Mouse (Mus musculus): Measurements from ENCODE around the gene Prrg2. TPM values are rescaled to one million over a fixed set of nuclear protein-coding genes. Genes with fewer than 3 reads are reported as not detected.

Gene Prrg2
- total RNA-seq, 1 experiment = 11.4 TPM

- TF ChIP-seq ZNF384 (IDR thresholded peaks at IDR 0.05; ENCODE audit: low read depth, low read length) (no peak), HCFC1 (IDR thresholded peaks at IDR 0.05; ENCODE audit: borderline replicate concordance, insufficient read depth, low read length) (no peak), MAFK (IDR thresholded peaks at IDR 0.05; ENCODE audit: insufficient read depth, low read depth, low read length) (no peak), CHD2 (IDR thresholded peaks at IDR 0.05; ENCODE audit: low read depth, low read length) (no peak), ZC3H11A (IDR thresholded peaks at IDR 0.05; ENCODE audit: borderline replicate concordance, low read depth, low read length) (no peak)
- peak overlapping the region in 1 of 2 experiments; percentile 44; a peak in 1 of 4 replicates for H3K4me3 ChIP-seq (ENCODE audit: insufficient read depth in 1 of 2, low read depth in 1 of 2, low read length in 2 of 2, poor library complexity in 1 of 2, severe bottlenecking in 1 of 2)
- DNase-seq (ENCODE audit: low read depth, low spot score) = no peak
- no peak overlapping the region for H3K27ac ChIP-seq (ENCODE audit: insufficient read depth, low read depth, low read length, poor library complexity, severe bottlenecking)
- H3K4me1 ChIP-seq (ENCODE audit: control insufficient read depth in 2 of 2, insufficient read depth in 2 of 2, low read length in 2 of 2, poor library complexity in 1 of 2) = peaks cover 4 to 29% of the 10 kb centered on the region in 2 experiments; a peak in 3 of 4 replicates
- in situ Hi-C loops (cut with MboI; ENCODE audit: low sequenced_read_pairs in 2 of 2, unreplicated experiment in 2 of 2) = no loop called here
- H3K9me3 ChIP-seq (ENCODE audit: control insufficient read depth, insufficient read depth, low read depth, low read length) = no peaks in the 10 kb centered on the region
- H3K9ac ChIP-seq (ENCODE audit: insufficient read depth, low read depth, low read length, poor library complexity, severe bottlenecking) = no peak overlapping the region
- peaks cover 48% of the 10 kb centered on the region for H3K36me3 ChIP-seq (ENCODE audit: control insufficient read depth, insufficient read depth, low read length, poor library complexity, severe bottlenecking)
Measured at GRCm38 (mm10) chr7:45048923-45049657, 13.4 kb downstream of the Prrg2 start.

- Histone ChIP-seq H3K9ac (ENCODE audit: insufficient read depth, low read depth, low read length, poor library complexity, severe bottlenecking) (0 out of 2 replicates have a peak overlapping the region, but pooled peaks have one; percentile 29), H3K4me1 (ENCODE audit: control insufficient read depth in 2 of 2, insufficient read depth in 2 of 2, low read length in 2 of 2, poor library complexity in 1 of 2) (peaks cover 4 to 29% of the 10 kb centered on the region in 2 experiments; a peak in 3 of 4 replicates), H3K4me3 (ENCODE audit: insufficient read depth in 1 of 2, low read depth in 1 of 2, low read length in 2 of 2, poor library complexity in 1 of 2, severe bottlenecking in 1 of 2) (peak overlapping the region; percentile 16 to 33; a peak in 3 of 4 replicates), H3K36me3 (ENCODE audit: control insufficient read depth, insufficient read depth, low read length, poor library complexity, severe bottlenecking) (peaks cover 52% of the 10 kb centered on the region), H3K27ac (ENCODE audit: insufficient read depth, low read depth, low read length, poor library complexity, severe bottlenecking) (no peak overlapping the region), H3K9me3 (ENCODE audit: control insufficient read depth, insufficient read depth, low read depth, low read length) (no peaks in the 10 kb centered on the region)
- TF ChIP-seq ZC3H11A (IDR thresholded peaks at IDR 0.05; ENCODE audit: borderline replicate concordance, low read depth, low read length) = no peak
- TF ChIP-seq ZNF384 (IDR thresholded peaks at IDR 0.05; ENCODE audit: low read depth, low read length) = no peak
- no peak for TF ChIP-seq MAFK (IDR thresholded peaks at IDR 0.05; ENCODE audit: insufficient read depth, low read depth, low read length)
- TF ChIP-seq HCFC1 (IDR thresholded peaks at IDR 0.05; ENCODE audit: borderline replicate concordance, insufficient read depth, low read length) = no peak
- TF ChIP-seq CHD2 (IDR thresholded peaks at IDR 0.05; ENCODE audit: low read depth, low read length) = no peak
- in situ Hi-C loops (cut with MboI; ENCODE audit: low sequenced_read_pairs in 2 of 2, unreplicated experiment in 2 of 2) = no loop called here
- DNase-seq (ENCODE audit: low read depth, low spot score) = no peak
Measured at GRCm38 (mm10) chr7:45048001-45048890, 14.2 kb downstream of the Prrg2 start.

DNA sequence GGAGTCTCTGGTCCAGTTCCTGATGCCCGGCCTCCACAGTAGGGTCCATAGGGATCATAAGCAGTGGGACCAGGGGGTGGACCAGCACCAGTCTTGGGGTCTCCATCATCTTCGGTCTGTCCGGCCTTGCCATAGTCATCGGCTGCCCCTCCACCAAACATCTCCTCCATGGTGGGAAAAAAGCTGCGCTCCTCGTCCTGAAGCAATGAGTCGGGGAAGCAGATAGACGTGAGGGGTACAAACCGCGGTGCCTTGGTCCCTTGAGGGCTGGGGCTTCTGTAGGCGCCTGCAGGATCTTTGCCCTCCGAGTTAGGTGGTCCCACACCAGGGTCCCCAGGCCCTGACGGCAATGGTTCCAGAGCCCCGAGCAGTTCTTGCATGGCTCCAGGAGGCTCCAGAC is 15.0 kb downstream of the Prrg2 start:
- in situ Hi-C loops (cut with MboI; ENCODE audit: low sequenced_read_pairs in 2 of 2, unreplicated experiment in 2 of 2) = no loop called here
- Histone ChIP-seq H3K27ac (ENCODE audit: insufficient read depth, low read depth, low read length, poor library complexity, severe bottlenecking) (no peak overlapping the region), H3K4me1 (ENCODE audit: control insufficient read depth in 2 of 2, insufficient read depth in 2 of 2, low read length in 2 of 2, poor library complexity in 1 of 2) (peaks cover 4 to 29% of the 10 kb centered on the region in 2 experiments; a peak in 3 of 4 replicates), H3K9me3 (ENCODE audit: control insufficient read depth, insufficient read depth, low read depth, low read length) (no peaks in the 10 kb centered on the region), H3K36me3 (ENCODE audit: control insufficient read depth, insufficient read depth, low read length, poor library complexity, severe bottlenecking) (peaks cover 59% of the 10 kb centered on the region), H3K4me3 (ENCODE audit: insufficient read depth in 1 of 2, low read depth in 1 of 2, low read length in 2 of 2, poor library complexity in 1 of 2, severe bottlenecking in 1 of 2) (peak overlapping the region; percentile 16 to 32; a peak in 3 of 4 replicates), H3K9ac (ENCODE audit: insufficient read depth, low read depth, low read length, poor library complexity, severe bottlenecking) (0 out of 2 replicates have a peak overlapping the region, but pooled peaks have one; percentile 32)
- TF ChIP-seq MAFK (IDR thresholded peaks at IDR 0.05; ENCODE audit: insufficient read depth, low read depth, low read length) = no peak
- no peak for TF ChIP-seq HCFC1 (IDR thresholded peaks at IDR 0.05; ENCODE audit: borderline replicate concordance, insufficient read depth, low read length)
- TF ChIP-seq ZNF384 (IDR thresholded peaks at IDR 0.05; ENCODE audit: low read depth, low read length) = no peak
- no peak for TF ChIP-seq ZC3H11A (IDR thresholded peaks at IDR 0.05; ENCODE audit: borderline replicate concordance, low read depth, low read length)
- no peak for TF ChIP-seq CHD2 (IDR thresholded peaks at IDR 0.05; ENCODE audit: low read depth, low read length)
- no peak for DNase-seq (ENCODE audit: low read depth, low spot score)

DNA sequence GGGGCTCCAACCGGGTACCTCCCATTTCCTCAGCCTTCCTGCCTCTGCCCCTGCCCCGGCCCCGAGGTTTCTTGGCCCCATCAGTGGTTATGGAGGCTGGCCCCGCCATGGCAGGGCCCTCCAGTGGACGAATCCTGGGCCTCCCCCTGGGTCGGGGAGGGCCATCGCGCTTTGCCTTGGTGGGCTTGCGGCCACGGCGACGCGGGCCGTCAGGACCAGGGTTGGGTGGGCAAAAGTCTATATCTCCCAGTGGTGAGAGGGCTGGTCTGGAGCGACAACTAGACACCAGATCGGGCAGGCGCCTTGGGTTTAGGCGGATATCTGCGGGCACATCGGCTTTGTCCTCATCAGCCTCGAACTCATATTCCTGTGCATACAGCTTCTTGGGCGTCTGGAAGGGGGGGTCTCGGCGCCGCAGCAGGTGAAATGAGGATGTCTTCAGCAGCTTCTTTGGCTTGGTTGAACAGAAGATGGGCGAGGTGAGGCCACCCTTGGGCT is 15.6 kb downstream of the Prrg2 start:
- in situ Hi-C loops (cut with MboI; ENCODE audit: low sequenced_read_pairs in 2 of 2, unreplicated experiment in 2 of 2) = no loop called here
- Histone ChIP-seq H3K36me3 (ENCODE audit: control insufficient read depth, insufficient read depth, low read length, poor library complexity, severe bottlenecking) (peaks cover 62% of the 10 kb centered on the region), H3K4me3 (ENCODE audit: insufficient read depth in 1 of 2, low read depth in 1 of 2, low read length in 2 of 2, poor library complexity in 1 of 2, severe bottlenecking in 1 of 2) (peak overlapping the region; percentile 16 to 53), H3K9ac (ENCODE audit: insufficient read depth, low read depth, low read length, poor library complexity, severe bottlenecking) (peak overlapping the region; percentile 19), H3K27ac (ENCODE audit: insufficient read depth, low read depth, low read length, poor library complexity, severe bottlenecking) (no peak overlapping the region), H3K9me3 (ENCODE audit: control insufficient read depth, insufficient read depth, low read depth, low read length) (no peaks in the 10 kb centered on the region), H3K4me1 (ENCODE audit: control insufficient read depth in 2 of 2, insufficient read depth in 2 of 2, low read length in 2 of 2, poor library complexity in 1 of 2) (peaks cover 4 to 29% of the 10 kb centered on the region in 2 experiments; a peak in 3 of 4 replicates)
- no peak for TF ChIP-seq CHD2 (IDR thresholded peaks at IDR 0.05; ENCODE audit: low read depth, low read length)
- TF ChIP-seq ZNF384 (IDR thresholded peaks at IDR 0.05; ENCODE audit: low read depth, low read length) = no peak
- TF ChIP-seq ZC3H11A (IDR thresholded peaks at IDR 0.05; ENCODE audit: borderline replicate concordance, low read depth, low read length) = no peak
- TF ChIP-seq HCFC1 (IDR thresholded peaks at IDR 0.05; ENCODE audit: borderline replicate concordance, insufficient read depth, low read length) = no peak
- TF ChIP-seq MAFK (IDR thresholded peaks at IDR 0.05; ENCODE audit: insufficient read depth, low read depth, low read length) = no peak
- no peak for DNase-seq (ENCODE audit: low read depth, low spot score)
